Mouse (Mus musculus) limb, embryonic 11.5 days (tissue): ENCODE results near the gene Fosl1. TPM values are rescaled to one million over a fixed set of nuclear protein-coding genes. Genes with fewer than 3 reads are reported as not detected.

Source experiments
- ATAC-seq: fragments of 200-750 bp; cut with Nextera tagmentation; 2 replicates; pipeline ENCODE4 v1.8.0; 2017; ENCODE audit warnings: low read depth; ENCODE audit not compliant: insufficient number of reproducible peaks, low FRiP score, low TSS enrichment
- DNase-seq: peaks from one replicate; pipeline ENCODE4 v3.0.0-alpha.2; 2015; ENCODE audit warnings: low spot score
- H3K27ac ChIP-seq: fragments of 300-500 bp; sonication (generic); replicated peaks from 2 replicates; pipeline ENCODE4 v1.5.1; 2014; ENCODE audit warnings: low read depth, mild to moderate bottlenecking, low read length
- H3K27me3 ChIP-seq: fragments of 300-500 bp; sonication (generic); 2 replicates; pipeline ENCODE4 v1.6.1; 2014; ENCODE audit warnings: mild to moderate bottlenecking, low read length, mixed read lengths; ENCODE audit not compliant: control insufficient read depth, insufficient read depth
- H3K36me3 ChIP-seq: fragments of 300-500 bp; sonication (generic); 2 replicates; pipeline ENCODE4 v1.6.1; 2014; ENCODE audit warnings: mild to moderate bottlenecking, low read length, moderate library complexity, mixed read lengths; ENCODE audit not compliant: control insufficient read depth, insufficient read depth
- H3K4me1 ChIP-seq: fragments of 300-500 bp; sonication (generic); 2 replicates; pipeline ENCODE4 v1.6.1; 2014; ENCODE audit warnings: low read length, mixed read lengths; ENCODE audit not compliant: control insufficient read depth, insufficient read depth
- H3K4me2 ChIP-seq: fragments of 300-500 bp; sonication (generic); 2 replicates; pipeline ENCODE4 v1.6.1; 2014; ENCODE audit warnings: low read depth, mild to moderate bottlenecking, moderate library complexity; ENCODE audit not compliant: severe bottlenecking
- H3K4me3 ChIP-seq: fragments of 300-500 bp; sonication (generic); 2 replicates; pipeline ENCODE4 v1.5.1; 2014; ENCODE audit warnings: low read depth, low read length
- H3K9ac ChIP-seq: fragments of 300-500 bp; sonication (generic); 2 replicates; pipeline ENCODE4 v1.6.1; 2014; ENCODE audit warnings: mild to moderate bottlenecking, low read length
- H3K9me3 ChIP-seq: fragments of 300-500 bp; sonication (generic); 2 replicates; pipeline ENCODE4 v1.6.1; 2016; ENCODE audit warnings: low read length; ENCODE audit not compliant: control insufficient read depth
- WGBS: fragments of 180-500 bp; shearing (Covaris S2); extraction: QIAGEN DNeasy Blood & Tissue Kit; methylation state at CpG from one replicate; pipeline ENCODE4 v1.1.7; 2014; 5-methylcytosine and 5-hydroxymethylcytosine counted together
- polyA plus RNA-seq: library from polyadenylated mRNA; unstranded; fragments of >200 nt; fragmentation: Nextera tagmentation; extraction: Ambion mirVana; gene quantifications from 2 replicates; pipeline ENCODE4 v1.2.1, GENCODE M21; 2014

Gene Fosl1
- polyA plus RNA-seq, 1 experiment from 2014 or later: not detected

DNA sequence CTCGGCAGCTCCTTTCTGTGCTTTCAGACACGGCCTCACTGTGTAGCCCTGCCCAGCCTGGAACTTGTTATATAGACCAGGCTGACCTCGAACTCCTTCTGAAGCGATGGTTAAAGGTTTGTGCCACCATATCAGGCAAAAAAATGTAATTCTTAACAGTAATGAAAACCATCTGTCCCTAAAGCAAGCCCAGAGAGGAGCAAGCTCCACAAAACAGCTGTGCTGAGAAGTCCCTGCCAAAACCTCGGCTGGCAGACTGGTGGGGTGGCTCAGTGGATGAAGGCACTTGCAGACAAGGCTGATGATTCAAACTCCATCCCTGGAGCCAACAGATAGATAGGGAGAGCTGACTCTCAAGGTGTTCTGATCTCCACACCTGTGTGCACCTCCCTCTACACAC is 38.3 kb upstream of the Fosl1 start:
- no peak overlapping the region for H3K4me2 ChIP-seq
- no peak overlapping the region for H3K4me3 ChIP-seq
- 57% methylated on average over 5 of the region's 5 CpGs for WGBS
- no peaks in the 10 kb centered on the region for H3K27me3 ChIP-seq
- no peak overlapping the region for H3K27ac ChIP-seq
- H3K9me3 ChIP-seq: no peaks in the 10 kb centered on the region
- ATAC-seq (no peak), DNase-seq (no peak)
- no peaks in the 10 kb centered on the region for H3K36me3 ChIP-seq
- no peak overlapping the region for H3K9ac ChIP-seq
- 0 out of 2 replicates have a peak, but pooled peaks cover 5% of the 10 kb centered on the region for H3K4me1 ChIP-seq

- no peak for ATAC-seq
- Histone ChIP-seq H3K4me3 (no peak overlapping the region), H3K27ac (no peak overlapping the region), H3K9ac (no peak overlapping the region), H3K36me3 (no peaks in the 10 kb centered on the region), H3K27me3 (no peaks in the 10 kb centered on the region), H3K4me2 (no peak overlapping the region), H3K9me3 (no peaks in the 10 kb centered on the region), H3K4me1 (0 out of 2 replicates have a peak, but pooled peaks cover 5% of the 10 kb centered on the region)
- WGBS: 86% methylated on average over 5 of the region's 5 CpGs
- DNase-seq: no peak
Measured at GRCm38 (mm10) chr19:5410641-5411040, 36.7 kb upstream of the Fosl1 start.

DNA sequence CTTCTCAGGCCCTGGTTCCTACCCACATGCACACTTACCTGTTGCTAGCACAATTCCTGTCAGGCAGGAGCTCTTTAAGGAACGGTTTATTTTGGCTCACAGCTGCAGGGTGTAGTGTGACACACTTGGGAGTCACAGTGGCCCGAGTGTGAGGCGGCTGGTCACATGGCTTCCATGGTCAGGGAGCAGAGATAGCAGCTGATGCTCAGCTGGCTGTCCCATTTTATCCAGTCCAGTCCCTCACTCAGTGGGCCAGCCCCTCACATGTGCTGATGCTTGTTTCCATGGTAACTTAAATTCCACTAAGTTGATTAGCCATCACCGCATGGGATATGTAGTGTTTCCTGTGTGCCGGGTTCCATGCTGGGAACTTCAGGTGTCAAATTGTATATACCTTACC is 35.4 kb upstream of the Fosl1 start:
- Histone ChIP-seq H3K27me3 (no peaks in the 10 kb centered on the region), H3K4me1 (0 out of 2 replicates have a peak, but pooled peaks cover 3% of the 10 kb centered on the region), H3K4me2 (no peak overlapping the region), H3K27ac (no peak overlapping the region), H3K36me3 (no peaks in the 10 kb centered on the region), H3K9ac (no peak overlapping the region), H3K4me3 (no peak overlapping the region), H3K9me3 (no peaks in the 10 kb centered on the region)
- DNase-seq: no peak
- 69% methylated on average over 5 of the region's 5 CpGs for WGBS
- ATAC-seq: no peak

DNA sequence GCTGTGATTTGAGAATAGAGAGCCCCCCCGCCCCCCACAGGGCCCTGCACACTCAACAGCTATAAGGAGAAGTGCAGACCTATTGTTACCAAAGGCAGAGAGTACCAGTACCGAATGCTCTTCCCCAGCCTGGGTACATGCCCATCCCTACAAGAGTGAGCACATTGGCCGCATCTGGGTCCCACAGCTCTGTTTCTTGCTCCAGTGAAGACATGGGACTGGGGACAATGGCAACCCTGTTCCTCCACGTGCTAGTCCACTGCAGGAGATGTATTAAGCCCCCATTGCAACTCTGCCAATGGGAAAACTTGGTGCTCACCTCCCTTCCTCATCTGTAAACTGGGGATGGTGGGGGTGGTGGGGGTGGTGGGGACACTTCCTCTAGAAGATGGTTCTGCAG is 33.5 kb upstream of the Fosl1 start:
- DNase-seq (no peak), ATAC-seq (no peak)
- Histone ChIP-seq H3K4me2 (no peak overlapping the region), H3K4me3 (no peak overlapping the region), H3K4me1 (no peaks in the 10 kb centered on the region), H3K9ac (no peak overlapping the region), H3K27ac (no peak overlapping the region), H3K36me3 (no peaks in the 10 kb centered on the region), H3K27me3 (no peaks in the 10 kb centered on the region), H3K9me3 (no peaks in the 10 kb centered on the region)
- WGBS: 77% methylated on average over 4 of the region's 4 CpGs

DNA sequence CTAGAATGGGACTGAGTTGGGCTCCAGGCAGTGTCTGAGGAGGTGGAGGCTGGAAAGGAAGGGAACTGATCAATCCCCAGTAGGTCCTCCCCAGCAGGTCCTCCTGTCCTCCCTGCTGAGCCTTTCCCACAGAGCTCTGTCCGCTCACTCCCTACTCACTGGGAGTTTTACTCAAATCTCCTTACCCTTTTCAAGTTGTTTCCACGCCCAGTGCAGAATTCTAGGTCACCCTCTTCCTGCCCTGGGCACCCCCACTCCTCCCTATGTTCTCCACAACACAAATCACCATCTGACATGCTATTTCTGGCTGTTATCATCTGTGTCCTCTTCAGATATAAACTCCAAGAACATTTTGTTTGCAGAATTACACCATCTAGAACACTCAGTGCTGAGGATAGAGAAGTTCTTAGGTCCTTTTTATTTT is 32.8 kb upstream of the Fosl1 start:
- DNase-seq (no peak), ATAC-seq (no peak)
- H3K9ac ChIP-seq: no peak overlapping the region
- WGBS: 62% methylated on average over 2 of the region's 2 CpGs
- H3K27me3 ChIP-seq: no peaks in the 10 kb centered on the region
- H3K4me3 ChIP-seq: no peak overlapping the region
- H3K4me1 ChIP-seq: no peaks in the 10 kb centered on the region
- no peaks in the 10 kb centered on the region for H3K36me3 ChIP-seq
- no peaks in the 10 kb centered on the region for H3K9me3 ChIP-seq
- H3K27ac ChIP-seq: no peak overlapping the region
- H3K4me2 ChIP-seq: no peak overlapping the region

GRCm38 (mm10) chr19:5418750-5419466 is 28.4 kb upstream of the Fosl1 start:
- WGBS: 95% methylated on average over 8 of the region's 8 CpGs
- Histone ChIP-seq H3K4me2 (no peak overlapping the region), H3K36me3 (peaks cover 13% of the 10 kb centered on the region), H3K9ac (no peak overlapping the region), H3K27ac (no peak overlapping the region), H3K4me1 (peaks cover 9% of the 10 kb centered on the region), H3K27me3 (no peaks in the 10 kb centered on the region), H3K4me3 (no peak overlapping the region), H3K9me3 (no peaks in the 10 kb centered on the region)
- DNase-seq (no peak), ATAC-seq (no peak)

DNA sequence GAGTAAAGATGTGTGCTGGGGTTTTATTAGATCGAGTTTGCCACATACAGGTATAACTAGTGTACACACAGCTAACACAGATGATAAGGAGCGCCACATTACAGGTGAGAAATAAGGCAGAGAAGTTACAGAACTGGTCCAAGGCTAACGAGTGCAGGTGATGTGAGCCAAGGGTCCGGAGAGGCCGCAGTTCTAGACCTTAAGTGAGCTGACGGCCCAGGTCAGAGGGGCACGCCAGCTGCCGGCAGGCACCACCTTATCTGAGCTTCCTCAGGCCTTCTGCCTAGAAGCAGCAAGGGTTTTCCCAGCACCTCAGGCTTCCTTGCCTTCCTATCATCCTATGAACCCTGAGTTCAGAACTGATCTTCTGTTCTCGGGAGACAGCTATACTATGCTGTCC is 27.7 kb upstream of the Fosl1 start:
- Histone ChIP-seq H3K4me1 (peaks cover 9% of the 10 kb centered on the region), H3K27ac (no peak overlapping the region), H3K36me3 (peaks cover 13% of the 10 kb centered on the region), H3K27me3 (no peaks in the 10 kb centered on the region), H3K9ac (no peak overlapping the region), H3K4me2 (no peak overlapping the region), H3K4me3 (no peak overlapping the region), H3K9me3 (no peaks in the 10 kb centered on the region)
- ATAC-seq (no peak), DNase-seq (no peak)
- 93% methylated on average over 9 of the region's 9 CpGs for WGBS

GRCm38 (mm10) chr19:5420579-5420978 is 26.8 kb upstream of the Fosl1 start:
- H3K9ac ChIP-seq: no peak overlapping the region
- H3K36me3 ChIP-seq: peaks cover 13% of the 10 kb centered on the region
- DNase-seq: no peak
- H3K4me1 ChIP-seq: peaks cover 9% of the 10 kb centered on the region
- no peaks in the 10 kb centered on the region for H3K9me3 ChIP-seq
- no peak overlapping the region for H3K4me3 ChIP-seq
- no peak overlapping the region for H3K4me2 ChIP-seq
- no peaks in the 10 kb centered on the region for H3K27me3 ChIP-seq
- 95% methylated on average over 6 of the region's 6 CpGs for WGBS
- ATAC-seq: no peak
- H3K27ac ChIP-seq: no peak overlapping the region

DNA sequence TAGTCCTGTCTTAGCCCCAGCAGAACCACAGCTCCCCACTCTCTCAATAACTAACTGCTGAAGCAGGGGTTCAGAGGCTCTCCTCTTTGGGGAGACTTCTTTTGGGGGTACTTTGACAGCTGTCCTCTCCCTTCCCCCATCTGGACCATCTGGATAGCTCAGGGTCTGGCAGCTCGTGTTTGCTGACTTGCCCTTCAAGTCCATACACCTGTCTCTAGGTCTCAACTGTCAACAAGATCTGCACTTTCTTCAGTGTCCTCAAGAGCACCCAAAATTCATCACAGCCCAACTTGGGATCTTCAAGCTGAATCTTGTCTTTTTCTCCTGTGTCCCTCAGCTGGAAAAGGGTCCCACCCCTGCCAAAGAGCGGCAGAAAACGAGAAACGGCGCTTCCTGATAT is 25.6 kb upstream of the Fosl1 start:
- DNase-seq (no peak), ATAC-seq (no peak)
- Histone ChIP-seq H3K9ac (no peak overlapping the region), H3K4me3 (no peak overlapping the region), H3K4me1 (peaks cover 19% of the 10 kb centered on the region), H3K4me2 (no peak overlapping the region), H3K27ac (no peak overlapping the region), H3K27me3 (no peaks in the 10 kb centered on the region), H3K9me3 (no peaks in the 10 kb centered on the region), H3K36me3 (peaks cover 19% of the 10 kb centered on the region)
- WGBS: 87% methylated on average over 5 of the region's 5 CpGs
